Mouse (Mus musculus): ENCODE results near the gene Gadd45g. TPM values are rescaled to one million over a fixed set of nuclear protein-coding genes. Genes with fewer than 3 reads are reported as not detected.
"Not testable (repeated sequence)": the region's sequence is repeated elsewhere in the genome, so short reads cannot be mapped to it uniquely, and the experiment has no call there.

Gene Gadd45g
- polyA plus RNA-seq, 1 experiment from 2014 or later, result 19.5 TPM

DNA sequence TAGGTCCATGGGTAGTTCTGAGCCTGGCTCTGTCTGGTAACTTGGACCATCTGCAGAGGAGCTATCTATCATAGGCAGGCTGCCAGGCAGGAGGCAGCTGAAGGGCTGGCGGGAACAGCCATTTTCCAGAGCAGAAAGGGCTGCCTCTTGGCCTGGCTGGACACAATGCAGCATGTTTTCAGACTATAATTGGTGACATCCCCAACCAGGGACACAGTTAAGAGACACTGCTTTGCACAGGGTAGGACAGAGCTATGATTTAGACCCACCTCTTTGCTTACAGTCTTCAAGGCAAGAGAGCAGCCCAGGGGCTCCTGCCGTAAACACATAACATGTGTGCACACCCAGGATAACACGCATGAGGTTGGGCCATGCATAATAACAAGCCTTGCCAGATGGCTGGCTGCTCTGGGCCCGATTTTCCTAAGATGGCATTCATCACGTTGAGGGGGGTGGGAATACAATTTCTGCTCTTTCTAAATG is 29.9 kb upstream of the Gadd45g start:
- Histone ChIP-seq H3K9me3 (replicated peaks) (no peaks in the 10 kb centered on the region), H3K9ac (no peak overlapping the region), H3K4me1 (replicated peaks) (peaks cover 25% of the 10 kb centered on the region), H3K27me3 (no peaks in the 10 kb centered on the region), H3K36me3 (no peaks in the 10 kb centered on the region), H3K4me2 (no peak overlapping the region), H3K4me3 (replicated peaks) (no peak overlapping the region), H3K27ac (no peak overlapping the region)
- DNase-seq (no peak), ATAC-seq (ENCODE audit: low read depth) (0 out of 2 replicates have a peak, but pooled peaks have one; percentile 19)
- WGBS (ENCODE audit: insufficient replicate concordance), result 64% methylated on average over 5 of the region's 5 CpGs

DNA sequence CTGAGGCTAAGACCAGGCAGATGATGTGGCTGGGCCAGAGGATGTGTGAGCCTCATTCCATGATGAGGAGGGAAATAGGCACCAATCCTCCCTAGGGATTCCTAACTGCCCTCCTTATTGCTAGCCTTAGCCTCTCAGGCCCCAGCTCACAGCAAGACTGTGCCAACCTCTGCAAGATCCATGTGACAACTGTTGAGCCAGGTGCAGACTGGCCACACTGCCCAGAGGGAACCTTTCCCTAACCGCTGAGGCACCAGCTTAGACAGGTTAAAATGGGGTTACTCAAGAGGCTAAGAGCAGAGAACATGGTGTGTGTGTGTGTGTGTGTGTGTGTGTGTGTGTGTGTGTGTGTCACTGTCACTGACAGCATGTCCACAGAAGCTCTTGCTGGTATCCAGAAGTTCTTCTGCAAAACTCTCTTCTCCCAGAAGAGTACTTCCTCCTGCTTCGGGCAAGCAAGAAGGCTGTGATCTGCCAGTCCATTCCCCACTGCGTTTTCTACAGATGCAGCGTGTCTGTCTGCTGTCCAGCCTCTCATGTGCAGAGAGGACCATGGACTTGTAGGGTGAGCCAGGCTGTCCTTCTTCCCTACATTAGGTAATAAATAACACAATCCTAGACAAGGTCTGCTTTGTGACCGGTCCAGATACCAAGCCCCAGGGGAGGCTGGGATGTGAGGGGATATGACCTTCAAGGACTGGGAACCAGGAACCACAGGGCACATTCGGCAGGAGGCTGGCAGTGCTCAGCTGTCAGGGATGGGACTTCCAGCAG is 28.1 kb upstream of the Gadd45g start:
- 48% methylated on average over 6 of the region's 6 CpGs for WGBS (ENCODE audit: insufficient replicate concordance)
- H3K9ac ChIP-seq, result no peak overlapping the region
- H3K27me3 ChIP-seq, result no peaks in the 10 kb centered on the region
- H3K9me3 ChIP-seq (replicated peaks), result no peaks in the 10 kb centered on the region
- no peaks in the 10 kb centered on the region for H3K36me3 ChIP-seq
- no peak overlapping the region for H3K4me3 ChIP-seq (replicated peaks)
- no peak overlapping the region for H3K27ac ChIP-seq
- ATAC-seq (ENCODE audit: low read depth) (no peak), DNase-seq (no peak)
- H3K4me2 ChIP-seq, result no peak overlapping the region
- H3K4me1 ChIP-seq (replicated peaks), result peaks cover 25% of the 10 kb centered on the region

DNA sequence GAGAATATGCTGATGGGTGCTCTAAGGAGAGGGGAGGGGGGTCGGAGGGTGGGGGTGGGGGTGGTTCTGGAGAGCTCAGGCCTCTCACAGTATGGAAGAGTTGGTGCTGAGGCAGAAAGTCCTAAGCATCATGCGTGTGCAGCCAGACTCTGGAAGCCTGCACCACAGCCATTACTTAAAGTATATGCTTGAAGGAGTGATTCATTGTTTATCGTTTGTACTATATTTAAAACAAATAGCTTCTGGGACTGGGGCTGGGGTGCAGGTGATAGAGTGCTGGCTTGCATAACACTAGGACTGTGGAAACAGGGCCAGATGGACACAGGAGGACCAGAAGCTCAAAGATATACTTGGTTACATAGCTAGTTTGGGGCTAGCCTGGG is 27.5 kb upstream of the Gadd45g start:
- no peak overlapping the region for H3K4me2 ChIP-seq
- no peak for DNase-seq
- H3K4me1 ChIP-seq (replicated peaks), result peaks cover 25% of the 10 kb centered on the region
- H3K27me3 ChIP-seq, result no peaks in the 10 kb centered on the region
- H3K27ac ChIP-seq, result no peak overlapping the region
- H3K9me3 ChIP-seq (replicated peaks), result no peaks in the 10 kb centered on the region
- ATAC-seq (ENCODE audit: low read depth), result no peak
- no peak overlapping the region for H3K4me3 ChIP-seq (replicated peaks)
- no peak overlapping the region for H3K9ac ChIP-seq
- WGBS (ENCODE audit: insufficient replicate concordance), result 49% methylated on average over 3 of the region's 3 CpGs
- no peaks in the 10 kb centered on the region for H3K36me3 ChIP-seq

DNA sequence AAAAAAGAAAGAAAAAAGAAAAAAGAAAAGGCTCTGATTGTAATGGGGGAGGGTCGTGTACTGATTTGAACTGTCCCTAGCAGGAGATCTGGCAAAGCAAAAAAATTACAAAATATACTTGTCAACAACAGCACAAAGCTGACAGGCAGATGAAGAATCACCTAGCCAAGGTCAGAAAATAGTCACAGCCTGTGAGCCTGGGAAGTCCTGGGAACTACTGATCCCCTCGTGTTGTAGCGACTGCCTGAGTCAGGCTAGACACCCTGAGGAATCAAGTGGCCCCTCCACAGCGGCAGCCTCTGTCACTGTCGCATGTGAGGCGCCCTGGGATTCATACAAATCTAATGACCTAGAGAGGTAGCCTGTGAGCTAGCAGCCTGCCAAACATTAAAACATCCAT is 27.1 kb upstream of the Gadd45g start:
- ATAC-seq (ENCODE audit: low read depth) (no peak), DNase-seq (no peak)
- no peak overlapping the region for H3K4me3 ChIP-seq (replicated peaks)
- 68% methylated on average over 6 of the region's 6 CpGs for WGBS (ENCODE audit: insufficient replicate concordance)
- H3K36me3 ChIP-seq, result no peaks in the 10 kb centered on the region
- H3K27me3 ChIP-seq, result no peaks in the 10 kb centered on the region
- H3K9ac ChIP-seq, result no peak overlapping the region
- no peak overlapping the region for H3K27ac ChIP-seq
- H3K4me1 ChIP-seq (replicated peaks), result peaks cover 25% of the 10 kb centered on the region
- H3K9me3 ChIP-seq (replicated peaks), result no peaks in the 10 kb centered on the region
- no peak overlapping the region for H3K4me2 ChIP-seq

DNA sequence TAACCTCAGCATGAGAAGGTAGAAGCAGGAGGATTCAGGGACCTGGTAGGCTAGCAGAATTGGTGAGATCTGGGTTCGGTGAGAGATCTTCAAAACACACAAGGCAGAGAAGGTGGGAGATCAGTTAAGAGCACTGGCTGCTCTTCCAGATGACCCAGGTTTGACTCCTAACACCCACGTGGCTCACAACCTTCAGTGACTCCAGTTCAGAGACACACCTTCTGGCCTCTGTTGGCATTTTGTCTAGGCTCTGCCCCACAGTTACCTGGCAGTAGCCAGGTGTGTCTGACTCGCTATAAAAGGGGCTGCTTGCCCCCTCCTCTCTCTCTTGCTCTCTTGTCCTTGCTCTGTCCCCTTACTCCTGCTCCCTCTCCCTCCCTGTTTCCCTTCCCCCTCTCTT is 24.5 kb upstream of the Gadd45g start:
- no peak for ATAC-seq (ENCODE audit: low read depth)
- no peak overlapping the region for H3K4me3 ChIP-seq (replicated peaks)
- 42% methylated on average over 3 of the region's 3 CpGs for WGBS (ENCODE audit: insufficient replicate concordance)
- DNase-seq, result no peak
- H3K4me2 ChIP-seq, result no peak overlapping the region
- H3K36me3 ChIP-seq, result no peaks in the 10 kb centered on the region
- H3K27ac ChIP-seq, result no peak overlapping the region
- H3K9ac ChIP-seq, result no peak overlapping the region
- H3K27me3 ChIP-seq, result no peaks in the 10 kb centered on the region
- H3K4me1 ChIP-seq (replicated peaks), result peaks cover 12% of the 10 kb centered on the region
- H3K9me3 ChIP-seq (replicated peaks), result no peaks in the 10 kb centered on the region

DNA sequence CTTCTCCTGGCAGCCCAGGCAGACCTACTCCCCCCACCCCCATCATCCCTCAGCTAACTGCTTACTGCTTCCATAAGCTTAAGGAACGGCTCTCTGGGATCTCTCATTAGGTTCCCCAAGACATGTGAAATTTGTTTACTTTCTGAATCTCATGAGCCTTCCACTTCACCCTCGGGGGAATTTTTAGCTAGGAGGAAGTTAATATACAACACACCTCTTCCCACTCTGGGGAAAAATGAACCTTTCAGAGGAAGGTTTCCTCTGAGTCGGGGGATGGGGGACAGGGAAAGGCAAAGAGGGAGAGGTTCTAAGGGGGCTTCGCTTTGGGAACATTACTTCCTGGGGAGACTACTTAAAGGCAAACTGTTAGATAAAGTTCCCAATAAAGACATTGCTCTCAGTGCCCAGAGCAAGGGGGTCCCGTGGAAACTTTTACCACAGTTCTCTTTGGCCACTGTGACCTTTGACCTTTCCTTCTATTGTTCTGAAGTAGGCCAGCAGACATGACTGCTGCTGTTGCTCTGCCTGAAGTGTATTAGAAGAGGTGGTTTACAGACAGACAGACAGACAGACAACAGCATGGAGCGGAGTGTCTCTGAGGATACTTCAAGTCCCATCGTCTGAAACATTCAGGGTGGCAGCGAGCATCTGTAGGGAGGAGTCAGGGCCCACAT is 22.5 kb upstream of the Gadd45g start:
- H3K36me3 ChIP-seq, result no peaks in the 10 kb centered on the region
- H3K4me1 ChIP-seq (replicated peaks), result peaks cover 12% of the 10 kb centered on the region
- H3K27ac ChIP-seq, result no peak overlapping the region
- no peaks in the 10 kb centered on the region for H3K9me3 ChIP-seq (replicated peaks)
- H3K4me2 ChIP-seq, result no peak overlapping the region
- H3K4me3 ChIP-seq (replicated peaks), result no peak overlapping the region
- 46% methylated on average over 8 of the region's 8 CpGs for WGBS (ENCODE audit: insufficient replicate concordance)
- DNase-seq (no peak), ATAC-seq (ENCODE audit: low read depth) (no peak)
- no peaks in the 10 kb centered on the region for H3K27me3 ChIP-seq
- no peak overlapping the region for H3K9ac ChIP-seq

DNA sequence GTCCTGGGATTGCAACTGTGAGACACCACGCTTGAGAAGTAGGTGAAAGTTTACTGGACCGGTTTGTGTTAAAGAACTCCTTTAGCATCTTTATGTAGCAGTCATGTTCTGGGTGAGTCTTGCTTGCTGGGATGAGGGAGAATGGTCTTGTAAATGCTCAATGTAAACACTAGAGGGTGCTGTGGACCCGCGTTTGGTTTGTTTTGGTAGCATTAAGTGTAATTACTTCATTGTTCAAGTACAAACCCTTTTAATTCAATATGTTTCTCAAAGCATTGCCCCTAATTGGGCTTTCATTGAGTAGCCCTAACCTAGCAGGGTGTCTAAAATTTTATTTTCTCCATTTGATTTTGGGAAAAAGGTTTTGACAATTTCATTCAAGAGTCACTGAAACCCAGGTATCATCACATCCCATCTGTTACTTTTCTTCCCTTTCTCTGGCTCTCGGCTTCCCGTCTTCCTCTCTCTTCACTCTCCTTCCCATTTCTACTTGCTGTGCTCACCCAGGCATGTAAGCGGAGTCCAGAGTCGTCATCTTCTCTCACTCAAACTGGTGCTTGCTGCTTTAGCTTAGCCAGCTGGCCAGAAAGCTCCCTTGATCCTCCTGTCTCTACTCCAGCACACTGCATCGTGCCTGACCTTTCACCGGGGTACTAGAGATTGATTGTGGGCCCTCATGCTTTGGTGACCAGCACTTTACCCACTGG is 15.6 kb upstream of the Gadd45g start:
- Histone ChIP-seq H3K4me1 (replicated peaks) (peaks cover 19% of the 10 kb centered on the region), H3K4me3 (replicated peaks) (no peak overlapping the region), H3K27me3 (no peaks in the 10 kb centered on the region), H3K9me3 (replicated peaks) (no peaks in the 10 kb centered on the region), H3K4me2 (no peak overlapping the region), H3K9ac (no peak overlapping the region), H3K27ac (no peak overlapping the region), H3K36me3 (no peaks in the 10 kb centered on the region)
- DNase-seq, result no peak
- no peak for ATAC-seq (ENCODE audit: low read depth)
- WGBS (ENCODE audit: insufficient replicate concordance), result 21% methylated on average over 10 of the region's 10 CpGs

DNA sequence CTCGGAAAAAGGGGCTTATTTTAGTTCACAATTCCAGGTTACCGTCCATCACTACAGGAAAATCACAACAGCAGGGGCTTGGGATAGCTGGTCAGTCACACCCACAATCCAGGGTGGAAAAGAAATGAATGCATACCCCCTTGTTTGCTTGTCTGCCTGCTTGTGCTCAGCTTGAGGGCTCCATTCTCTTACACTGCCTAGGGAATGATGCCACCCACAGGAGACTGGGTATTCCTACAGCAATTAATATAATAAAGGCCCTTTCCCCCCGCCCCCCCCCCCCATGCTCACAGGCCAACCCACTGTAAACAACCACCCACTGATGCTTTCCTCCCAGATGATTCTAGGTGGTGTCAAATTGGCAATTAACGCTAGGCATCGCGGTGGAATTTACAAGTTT is 14.0 kb upstream of the Gadd45g start:
- DNase-seq, result no peak
- Histone ChIP-seq H3K4me1 (replicated peaks) (peaks cover 19% of the 10 kb centered on the region), H3K27ac (no peak overlapping the region), H3K4me3 (replicated peaks) (no peak overlapping the region), H3K9ac (no peak overlapping the region), H3K27me3 (no peaks in the 10 kb centered on the region), H3K4me2 (no peak overlapping the region), H3K36me3 (no peaks in the 10 kb centered on the region), H3K9me3 (replicated peaks) (no peaks in the 10 kb centered on the region)
- 81% methylated on average over 6 of the region's 6 CpGs for WGBS (ENCODE audit: insufficient replicate concordance)
- ATAC-seq (ENCODE audit: low read depth), result no peak

DNA sequence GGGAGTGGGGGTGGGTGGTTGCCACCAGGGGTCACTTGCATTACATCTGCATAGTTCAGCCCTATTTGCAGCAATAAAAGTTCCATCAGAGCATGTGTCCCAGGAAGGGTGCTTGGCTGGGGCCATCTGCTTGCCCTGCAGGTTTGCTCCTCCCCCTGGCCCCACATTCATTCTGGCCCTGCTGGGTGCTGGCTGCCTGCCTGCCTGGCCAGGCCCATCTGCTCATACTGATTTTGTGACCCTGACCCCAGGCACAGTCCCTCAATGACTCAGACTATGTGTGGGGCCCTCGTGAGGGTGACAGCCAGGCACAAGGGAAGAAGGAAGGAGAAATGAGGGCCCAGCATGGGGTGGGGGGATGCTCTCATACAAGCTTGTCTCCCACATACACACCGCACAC is 12.9 kb upstream of the Gadd45g start:
- peak; percentile 27; the same call in 1 of the 2 replicates for ATAC-seq (ENCODE audit: low read depth)

DNA sequence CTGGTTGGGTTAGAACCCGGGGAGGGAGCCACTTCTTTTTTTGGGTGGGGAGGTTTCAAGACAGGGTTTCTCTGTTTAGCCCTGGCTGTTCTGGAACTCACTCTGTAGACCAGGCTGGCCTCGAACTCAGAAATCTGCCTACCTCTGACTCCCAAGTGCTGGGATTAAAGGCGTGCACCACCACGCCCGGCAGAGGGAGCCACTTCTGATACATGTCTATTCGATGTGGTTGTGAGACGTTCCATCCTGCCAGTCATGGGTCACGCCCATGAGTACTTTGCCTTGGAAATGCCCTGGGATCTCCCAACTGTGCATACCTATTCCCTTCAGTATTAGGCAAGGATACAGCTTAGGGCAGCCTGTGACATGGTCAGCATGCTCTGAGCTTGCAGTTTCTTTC is 12.5 kb upstream of the Gadd45g start:
- ATAC-seq (ENCODE audit: low read depth), result peak; percentile 40; the same call in 1 of the 2 replicates
- WGBS (ENCODE audit: insufficient replicate concordance), result 38% methylated on average over 8 of the region's 8 CpGs

More for the DNA sequence above, 12.9 kb upstream of the Gadd45g start:
- H3K9me3 ChIP-seq (replicated peaks), result no peaks in the 10 kb centered on the region
- no peaks in the 10 kb centered on the region for H3K36me3 ChIP-seq
- peaks cover 19% of the 10 kb centered on the region for H3K4me1 ChIP-seq (replicated peaks)
- H3K4me3 ChIP-seq (replicated peaks), result no peak overlapping the region
- WGBS (ENCODE audit: insufficient replicate concordance), result 50% methylated on average over 2 of the region's 2 CpGs
- H3K27ac ChIP-seq, result no peak overlapping the region
- H3K4me2 ChIP-seq, result no peak overlapping the region
- H3K27me3 ChIP-seq, result no peaks in the 10 kb centered on the region
- H3K9ac ChIP-seq, result no peak overlapping the region
- DNase-seq, result no peak

DNA sequence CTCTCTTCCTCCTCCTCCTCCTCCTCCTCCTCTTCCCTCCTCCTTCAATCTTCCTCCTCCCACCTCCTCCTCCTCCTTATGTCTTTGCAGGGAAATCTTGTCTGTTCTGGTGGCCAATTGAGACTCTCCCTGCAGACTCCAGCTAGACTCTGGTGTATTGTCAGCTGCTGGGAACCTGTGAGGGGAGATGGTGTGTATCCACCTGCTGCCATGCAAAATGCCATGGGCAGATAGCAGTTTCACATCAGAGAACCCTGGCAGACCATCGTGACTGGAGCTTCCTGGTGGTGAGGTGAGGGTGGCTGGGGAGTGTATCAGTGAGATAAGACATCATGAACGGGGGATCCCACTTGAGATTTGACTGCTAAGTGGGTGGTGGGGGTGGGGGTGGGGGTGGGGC is 12.0 kb upstream of the Gadd45g start:
- 9% methylated on average over 2 of the region's 2 CpGs for WGBS (ENCODE audit: insufficient replicate concordance)
- ATAC-seq (ENCODE audit: low read depth) (peak; percentile 39; the same call in 1 of the 2 replicates), DNase-seq (no peak)
- H3K4me1 ChIP-seq (replicated peaks), result peaks cover 24% of the 10 kb centered on the region
- H3K9me3 ChIP-seq (replicated peaks), result no peaks in the 10 kb centered on the region
- no peak overlapping the region for H3K4me2 ChIP-seq
- H3K4me3 ChIP-seq (replicated peaks), result no peak overlapping the region
- no peaks in the 10 kb centered on the region for H3K27me3 ChIP-seq
- no peak overlapping the region for H3K9ac ChIP-seq
- no peak overlapping the region for H3K27ac ChIP-seq
- no peaks in the 10 kb centered on the region for H3K36me3 ChIP-seq

More for the DNA sequence above, 12.5 kb upstream of the Gadd45g start:
- H3K9ac ChIP-seq; DNase-seq; H3K27ac ChIP-seq; H3K4me3 ChIP-seq (replicated peaks); H3K9me3 ChIP-seq (replicated peaks); H3K27me3 ChIP-seq; H3K4me2 ChIP-seq; H3K36me3 ChIP-seq: not testable (repeated sequence)
- peaks cover 19% of the 10 kb centered on the region for H3K4me1 ChIP-seq (replicated peaks)
